Mouse (Mus musculus) layer of hippocampus, postnatal 14 days (tissue): ENCODE data around the gene Pus7l. TPM values are rescaled to one million over a fixed set of nuclear protein-coding genes. Genes with fewer than 3 reads are reported as not detected.
"Not testable (repeated sequence)": the region's sequence is repeated elsewhere in the genome, so short reads cannot be mapped to it uniquely, and the experiment has no call there.

Experiments used
- DNase-seq, 2 experiments: peaks; one replicate each; pipeline ENCODE4 v3.0.0; 2021 to 2022; ENCODE audit warnings: low spot score in 2 of 2, mixed read lengths in 1 of 2
- total RNA-seq, 2 experiments: library from RNA; stranded (reverse); gene quantifications; 2 replicates each; pipeline ENCODE4 v1.2.3; 2021

Pus7l gene
- total RNA-seq, 2 experiments from 2014 or later: 4.2 to 4.9 TPM

- DNase-seq: no peak
Measured at GRCm38 (mm10) chr15:94544052-94544636, 797 bp upstream of the Pus7l start.

- DNase-seq: no peak
Measured at GRCm38 (mm10) chr15:94542567-94543408, 559 bp downstream of the Pus7l start.

GRCm38 (mm10) chr15:94539296-94539695 is 4.1 kb downstream of the Pus7l start:
- DNase-seq: no peak

- no peak for DNase-seq
Measured at GRCm38 (mm10) chr15:94535521-94535920, 7.8 kb downstream of the Pus7l start.

- no peak for DNase-seq
Measured at GRCm38 (mm10) chr15:94532956-94533355, 10.4 kb downstream of the Pus7l start.

- DNase-seq: no peak
Measured at GRCm38 (mm10) chr15:94532306-94532705, 11.0 kb downstream of the Pus7l start.

- no peak for DNase-seq
Measured at GRCm38 (mm10) chr15:94530519-94530918, 12.8 kb downstream of the Pus7l start.

GRCm38 (mm10) chr15:94524956-94525355 is 18.4 kb downstream of the Pus7l start:
- DNase-seq: no peak

GRCm38 (mm10) chr15:94523251-94523650 is 20.1 kb downstream of the Pus7l start:
- DNase-seq: no peak

- no peak for DNase-seq
Measured at GRCm38 (mm10) chr15:94520959-94521358, 22.4 kb downstream of the Pus7l start.

- peak in 1 of 2 experiments; percentile 73 for DNase-seq
Measured at GRCm38 (mm10) chr15:94520205-94520900, 23.0 kb downstream of the Pus7l start.

- DNase-seq: no peak
Measured at GRCm38 (mm10) chr15:94517913-94518491, 25.3 kb downstream of the Pus7l start.

- DNase-seq: peak; percentile 12 to 73
Measured at GRCm38 (mm10) chr15:94503451-94504215, 39.7 kb downstream of the Pus7l start.

- DNase-seq: no peak
Measured at GRCm38 (mm10) chr15:94499260-94499659, 44.1 kb downstream of the Pus7l start.

GRCm38 (mm10) chr15:94495936-94496335 is 47.4 kb downstream of the Pus7l start:
- DNase-seq: no peak

- no peak for DNase-seq
Measured at GRCm38 (mm10) chr15:94494445-94494844, 48.9 kb downstream of the Pus7l start.

- DNase-seq: no peak
Measured at GRCm38 (mm10) chr15:94489433-94489832, 53.9 kb downstream of the Pus7l start.

GRCm38 (mm10) chr15:94488028-94488427 is 55.3 kb downstream of the Pus7l start:
- not testable (repeated sequence) for DNase-seq

- no peak for DNase-seq
Measured at GRCm38 (mm10) chr15:94482555-94482954, 60.8 kb downstream of the Pus7l start.

GRCm38 (mm10) chr15:94480792-94481191 is 62.6 kb downstream of the Pus7l start:
- no peak for DNase-seq

- DNase-seq: no peak
Measured at GRCm38 (mm10) chr15:94480248-94480647, 63.1 kb downstream of the Pus7l start.
